Mouse (Mus musculus) small intestine, adult 2 months (tissue): Measurements from ENCODE around the gene Hrk. TPM values are rescaled to one million over a fixed set of nuclear protein-coding genes. Genes with fewer than 3 reads are reported as not detected.

ENCODE experiments used
- H3K27ac ChIP-seq: fragments of 200-500 bp; 2 replicates; pipeline ENCODE4 v1.5.1; 2012; ENCODE audit warnings: low read depth, low read length, control low read depth, inconsistent platforms; ENCODE audit not compliant: insufficient read depth
- H3K27me3 ChIP-seq: fragments of 200-500 bp; 2 replicates; pipeline ENCODE4 v1.6.1; 2012; ENCODE audit warnings: mild to moderate bottlenecking, moderate library complexity, low read length, inconsistent platforms; ENCODE audit not compliant: control insufficient read depth, insufficient read depth
- H3K36me3 ChIP-seq: fragments of 200-500 bp; 2 replicates; pipeline ENCODE4 v1.6.1; 2012; ENCODE audit warnings: mild to moderate bottlenecking, low read length, control low read depth, inconsistent platforms; ENCODE audit not compliant: control insufficient read depth, insufficient read depth
- H3K4me1 ChIP-seq: fragments of 200-500 bp; 2 replicates; pipeline ENCODE4 v1.6.1; 2012; ENCODE audit warnings: low read length, inconsistent platforms, mixed read lengths; ENCODE audit not compliant: control insufficient read depth, insufficient read depth, insufficient read length
- H3K4me3 ChIP-seq: fragments of 200-500 bp; 2 replicates; pipeline ENCODE4 v1.5.1; 2012; ENCODE audit warnings: low read depth, mild to moderate bottlenecking, control low read depth, inconsistent platforms, low read length, moderate library complexity
- CTCF ChIP-seq: fragments of 200-500 bp; IDR thresholded peaks from 2 replicates; pipeline ENCODE4 v1.5.1; 2012; ENCODE audit warnings: low read depth, mild to moderate bottlenecking, control low read depth, inconsistent platforms, low read length, moderate library complexity, mixed read lengths; ENCODE audit not compliant: insufficient replicate concordance, insufficient read length; ENCODE audit errors: extremely low read depth
- POLR2A ChIP-seq: fragments of 200-500 bp; IDR thresholded peaks from 2 replicates; pipeline ENCODE4 v1.6.1; 2012; ENCODE audit warnings: low read depth, mild to moderate bottlenecking, control low read depth, inconsistent platforms, low read length, moderate library complexity
- WGBS: fragments of 180-500 bp; shearing (Covaris S2); methylation state at CpG from one replicate; pipeline ENCODE4 v1.1.7; 2018; 5-methylcytosine and 5-hydroxymethylcytosine counted together
- polyA plus RNA-seq: library from polyadenylated mRNA; depleted of rRNA; stranded (reverse); fragments of >200 nt; gene quantifications from 2 replicates; pipeline ENCODE4 v1.2.3, GENCODE M21; 2012

Gene Hrk
- polyA plus RNA-seq, 1 experiment, result not detected

DNA sequence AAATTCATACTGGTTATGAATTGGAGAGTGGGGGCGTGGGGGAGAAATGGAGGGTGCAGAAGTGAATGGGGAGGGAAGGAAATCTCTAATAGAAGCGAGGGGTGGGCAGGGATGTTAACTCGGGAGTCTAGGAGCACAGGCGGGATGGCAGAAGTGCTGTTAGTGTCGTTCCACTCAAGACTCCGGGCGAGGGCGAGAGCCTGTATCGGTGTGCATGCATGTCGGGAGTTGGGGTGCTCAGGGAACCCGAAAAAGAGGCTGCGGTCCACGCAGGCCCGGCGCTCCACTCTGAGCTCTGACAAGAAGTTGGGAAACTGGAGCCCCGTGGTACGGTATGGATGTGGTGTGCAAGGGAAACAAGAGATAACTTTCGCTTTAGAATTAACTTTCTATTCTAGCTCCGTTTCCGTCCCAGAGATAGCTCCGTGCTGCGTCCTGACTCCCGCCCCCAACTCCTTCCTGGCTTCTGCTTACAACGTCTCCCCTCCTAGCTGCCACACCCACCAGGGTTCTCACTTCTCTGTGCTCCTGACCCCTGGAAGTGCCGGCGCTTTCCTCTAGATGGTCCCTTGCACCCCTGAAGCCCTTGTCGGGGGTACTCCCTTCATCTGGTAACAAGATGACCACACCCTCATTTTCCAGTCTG lies 7.8 kb downstream of the Hrk start:
- no peaks in the 10 kb centered on the region for H3K36me3 ChIP-seq
- 1% methylated on average over 27 of the region's 27 CpGs for whole genome bisulfite sequencing
- peaks cover 13% of the 10 kb centered on the region for H3K4me1 ChIP-seq
- H3K27ac ChIP-seq, result no peak overlapping the region
- TF ChIP-seq POLR2A, result no peak
- no peak for TF ChIP-seq CTCF
- H3K27me3 ChIP-seq, result peaks cover 72% of the 10 kb centered on the region
- H3K4me3 ChIP-seq, result peak overlapping the region; percentile 64

DNA sequence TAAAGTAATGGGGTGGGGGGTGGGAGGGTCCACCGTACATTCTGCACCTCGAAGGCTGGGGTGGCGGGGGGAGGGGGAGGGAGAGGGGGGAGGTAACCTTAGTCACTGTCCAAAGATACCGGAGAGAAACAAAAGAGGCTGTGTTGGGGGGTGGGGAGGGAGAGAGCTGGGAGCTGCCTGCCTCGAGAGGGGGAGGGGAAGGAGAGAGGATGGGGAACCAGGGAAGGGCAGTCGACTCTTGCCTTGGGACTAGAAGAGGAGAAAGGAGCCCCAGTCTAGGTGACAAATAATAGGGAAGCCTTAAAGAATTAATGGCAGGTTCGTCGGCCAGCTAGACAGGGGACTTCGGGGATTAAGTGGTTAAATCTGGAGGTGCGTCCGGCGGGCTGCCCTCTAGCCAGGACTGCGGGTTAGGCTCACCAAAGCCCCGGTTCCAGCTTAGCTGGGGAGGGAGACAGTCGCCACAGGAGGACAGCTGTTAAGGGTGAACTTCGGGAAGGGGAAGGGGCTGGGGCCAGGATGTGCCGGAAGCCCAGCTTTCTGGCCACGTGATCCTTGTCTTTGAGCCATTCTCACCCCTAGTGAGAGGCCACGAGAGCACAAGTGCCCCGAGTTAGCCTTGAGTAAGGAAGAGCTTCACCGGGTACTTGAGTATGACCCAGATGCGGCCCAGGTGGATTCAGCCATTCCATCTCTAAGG lies 10.0 kb downstream of the Hrk start:
- WGBS, result 2% methylated on average over 22 of the region's 22 CpGs
- H3K27me3 ChIP-seq, result peaks cover 57% of the 10 kb centered on the region
- no peaks in the 10 kb centered on the region for H3K36me3 ChIP-seq
- no peak overlapping the region for H3K4me3 ChIP-seq
- H3K27ac ChIP-seq, result no peak overlapping the region
- H3K4me1 ChIP-seq, result peaks cover 10% of the 10 kb centered on the region
- TF ChIP-seq CTCF, result no peak
- no peak for TF ChIP-seq POLR2A

DNA sequence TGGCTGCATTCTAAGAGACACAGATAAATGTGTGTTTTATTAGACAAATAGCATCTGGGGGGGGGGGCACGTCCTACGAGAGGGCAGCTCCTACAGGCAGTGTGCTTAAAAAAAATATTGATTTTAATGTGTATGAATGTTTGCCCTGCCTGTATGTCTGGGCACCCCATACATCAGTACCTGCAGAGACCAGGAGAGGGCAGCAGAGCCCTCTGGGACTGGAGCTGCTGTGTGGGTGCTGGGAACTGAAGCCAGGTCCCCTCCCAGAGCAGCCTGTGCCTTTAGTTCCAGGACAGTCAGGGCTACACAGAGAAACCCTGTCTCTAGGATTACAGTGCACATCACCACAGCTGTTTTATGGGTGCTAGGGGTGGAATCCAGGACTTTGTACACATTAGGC lies 10.7 kb downstream of the Hrk start:
- Histone ChIP-seq H3K27me3 (peaks cover 50% of the 10 kb centered on the region), H3K36me3 (no peaks in the 10 kb centered on the region)
- WGBS, result 24% methylated on average over 2 of the region's 2 CpGs

DNA sequence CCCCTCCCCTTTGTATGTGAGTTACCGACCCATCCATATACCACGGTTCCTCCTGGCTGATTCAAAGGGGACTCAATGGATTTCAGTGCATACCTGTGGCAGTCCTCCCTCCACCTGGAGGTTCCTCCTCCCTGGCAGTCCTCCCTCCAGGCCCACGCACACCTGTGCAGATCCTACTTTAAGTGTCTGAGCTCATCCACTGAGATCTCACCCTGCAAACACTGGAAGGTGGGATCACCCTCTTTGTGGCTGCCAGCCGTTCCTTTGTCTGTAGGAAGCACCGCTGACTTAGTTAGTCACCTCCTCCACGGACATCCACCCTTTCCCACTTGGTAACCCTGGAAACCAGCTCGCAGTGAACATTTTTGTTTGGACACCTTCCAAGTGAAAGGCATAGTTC lies 13.2 kb downstream of the Hrk start:
- Histone ChIP-seq H3K36me3 (no peaks in the 10 kb centered on the region), H3K4me1 (no peaks in the 10 kb centered on the region), H3K27me3 (peaks cover 28% of the 10 kb centered on the region), H3K27ac (no peak overlapping the region), H3K4me3 (no peak overlapping the region)
- no peak for TF ChIP-seq CTCF
- TF ChIP-seq POLR2A, result no peak
- WGBS, result 64% methylated on average over 7 of the region's 7 CpGs

More for the DNA sequence above, 10.7 kb downstream of the Hrk start:
- TF ChIP-seq CTCF, result no peak
- TF ChIP-seq POLR2A, result no peak
- no peak overlapping the region for H3K27ac ChIP-seq
- peaks cover 10% of the 10 kb centered on the region for H3K4me1 ChIP-seq
- no peak overlapping the region for H3K4me3 ChIP-seq

DNA sequence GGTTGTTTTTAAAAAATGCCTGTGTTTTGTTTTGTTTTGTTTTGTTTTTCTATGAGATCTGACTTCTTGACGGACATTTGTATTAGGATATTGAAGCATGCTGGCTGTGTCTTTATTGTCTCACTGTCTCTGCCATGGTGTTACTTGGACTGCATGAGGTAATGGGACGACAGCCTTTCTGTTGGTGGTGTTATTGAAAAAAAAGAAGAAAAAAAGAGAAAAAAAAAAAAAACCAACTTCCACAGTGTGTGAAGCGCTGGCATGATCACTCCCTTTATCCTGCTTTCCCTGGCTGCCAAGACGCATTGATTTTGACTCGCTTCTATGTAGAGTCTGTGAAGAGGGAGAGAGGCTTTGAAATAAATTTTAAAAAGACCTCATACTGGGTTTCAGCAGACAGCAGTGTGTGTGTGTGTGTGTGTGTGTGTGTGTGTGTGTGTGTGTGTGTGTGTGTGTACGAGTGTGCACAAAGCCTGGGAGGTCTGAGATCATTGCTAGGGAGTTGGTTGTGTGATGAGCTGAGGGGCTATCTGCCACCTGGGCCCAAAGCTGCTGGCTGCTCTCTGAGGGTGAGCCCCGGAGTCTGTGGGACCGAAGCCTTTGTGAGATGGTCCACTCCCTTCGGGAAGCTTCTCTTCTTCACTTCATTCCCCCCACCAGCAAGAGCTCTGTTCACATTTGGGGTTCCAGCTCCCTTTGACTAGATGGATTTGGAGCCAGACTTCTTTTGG lies 22.6 kb downstream of the Hrk start:
- Histone ChIP-seq H3K4me1 (no peaks in the 10 kb centered on the region), H3K27me3 (no peaks in the 10 kb centered on the region), H3K36me3 (no peaks in the 10 kb centered on the region), H3K27ac (no peak overlapping the region), H3K4me3 (no peak overlapping the region)
- TF ChIP-seq POLR2A, result no peak
- no peak for TF ChIP-seq CTCF
- 73% methylated on average over 9 of the region's 9 CpGs for WGBS

DNA sequence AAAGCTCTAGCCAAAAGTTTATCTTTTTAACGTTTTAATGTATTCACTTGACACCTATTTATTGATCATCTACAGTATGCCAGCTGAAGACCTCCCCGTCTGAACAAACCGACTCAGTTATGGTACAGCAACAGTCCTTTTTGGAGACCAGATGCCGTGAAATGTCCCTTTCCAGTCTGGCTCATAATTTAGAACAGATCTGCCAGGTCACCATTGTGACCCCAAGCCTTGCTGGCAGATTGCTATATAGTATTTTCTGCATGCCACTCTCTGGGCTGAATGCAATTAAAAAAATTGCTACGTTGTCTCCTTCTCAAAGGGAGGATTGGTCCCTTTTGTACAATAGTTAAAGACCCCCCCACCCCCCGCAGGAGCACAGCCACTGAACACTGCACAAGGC lies 23.9 kb downstream of the Hrk start:
- TF ChIP-seq POLR2A (no peak), CTCF (no peak)
- H3K4me1 ChIP-seq, result no peaks in the 10 kb centered on the region
- no peaks in the 10 kb centered on the region for H3K27me3 ChIP-seq
- WGBS, result 60% methylated on average over 6 of the region's 6 CpGs
- no peak overlapping the region for H3K27ac ChIP-seq
- no peak overlapping the region for H3K4me3 ChIP-seq
- no peaks in the 10 kb centered on the region for H3K36me3 ChIP-seq

DNA sequence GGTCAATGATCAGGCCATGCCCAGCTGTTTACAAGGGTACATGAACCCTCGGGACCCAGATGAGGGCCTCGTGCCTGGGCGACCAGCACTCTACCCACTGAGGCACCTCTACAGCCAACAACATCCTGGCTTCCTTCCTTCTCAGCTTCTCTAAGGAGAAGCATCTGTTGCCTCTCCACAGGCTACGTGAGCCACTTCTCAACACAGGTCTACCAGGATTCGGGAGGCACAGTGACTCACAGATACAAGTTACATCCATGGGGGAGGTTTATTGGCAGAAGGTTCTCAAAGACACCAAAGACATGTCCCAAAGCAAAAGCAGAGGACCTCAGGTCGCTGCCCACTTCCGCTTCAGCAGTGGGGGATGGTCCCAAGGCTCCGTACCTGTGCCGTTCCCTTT lies 26.0 kb downstream of the Hrk start:
- 72% methylated on average over 9 of the region's 9 CpGs for WGBS
- Histone ChIP-seq H3K36me3 (no peaks in the 10 kb centered on the region), H3K4me1 (no peaks in the 10 kb centered on the region), H3K27ac (no peak overlapping the region), H3K4me3 (no peak overlapping the region), H3K27me3 (no peaks in the 10 kb centered on the region)
- no peak for TF ChIP-seq POLR2A
- TF ChIP-seq CTCF, result no peak
